Mouse (Mus musculus) embryonic facial prominence, embryonic 11.5 days (tissue): ENCODE data around the gene Adgrg1. TPM values are rescaled to one million over a fixed set of nuclear protein-coding genes. Genes with fewer than 3 reads are reported as not detected.

Experiments used
- ATAC-seq: fragments of 200-750 bp; cut with Nextera tagmentation; replicated peaks from 2 replicates; pipeline ENCODE4 v1.8.0; 2017; ENCODE audit warnings: low read depth; ENCODE audit not compliant: insufficient number of reproducible peaks, low FRiP score, low TSS enrichment
- DNase-seq: peaks from one replicate; pipeline ENCODE4 v3.0.0-alpha.2; 2015; ENCODE audit warnings: low spot score
- H3K27ac ChIP-seq: fragments of 300-500 bp; sonication (generic); replicated peaks from 2 replicates; pipeline ENCODE4 v1.5.1; 2014; ENCODE audit warnings: mild to moderate bottlenecking, low read depth, low read length, control low read depth
- H3K27me3 ChIP-seq: fragments of 300-500 bp; sonication (generic); 2 replicates; pipeline ENCODE4 v1.6.1; 2014; ENCODE audit warnings: mild to moderate bottlenecking, low read length, moderate library complexity, mixed read lengths; ENCODE audit not compliant: control insufficient read depth, insufficient read depth
- H3K36me3 ChIP-seq: fragments of 300-500 bp; sonication (generic); replicated peaks from 2 replicates; pipeline ENCODE4 v1.6.1; 2014; ENCODE audit warnings: low read depth, mild to moderate bottlenecking, low read length, moderate library complexity, mixed read lengths; ENCODE audit not compliant: control insufficient read depth, insufficient read depth
- H3K4me1 ChIP-seq: fragments of 300-500 bp; sonication (generic); 2 replicates; pipeline ENCODE4 v1.6.1; 2014; ENCODE audit warnings: low read length, mixed read lengths; ENCODE audit not compliant: control insufficient read depth, insufficient read depth
- H3K4me2 ChIP-seq: fragments of 300-500 bp; sonication (generic); 2 replicates; pipeline ENCODE4 v1.6.1; 2014; ENCODE audit warnings: low read depth, mild to moderate bottlenecking, control low read depth, low read length, moderate library complexity
- H3K4me3 ChIP-seq: fragments of 300-500 bp; sonication (generic); 2 replicates; pipeline ENCODE4 v1.5.1; 2014; ENCODE audit warnings: low read depth, low read length, control low read depth
- H3K9ac ChIP-seq: fragments of 300-500 bp; sonication (generic); replicated peaks from 2 replicates; pipeline ENCODE4 v1.6.1; 2014; ENCODE audit warnings: mild to moderate bottlenecking, control low read depth, low read length
- H3K9me3 ChIP-seq: fragments of 300-500 bp; sonication (generic); replicated peaks from 2 replicates; pipeline ENCODE4 v1.6.1; 2016; ENCODE audit warnings: mild to moderate bottlenecking, low read length, inconsistent platforms, mixed read lengths; ENCODE audit not compliant: control insufficient read depth
- WGBS: fragments of 180-500 bp; shearing (Covaris S2); extraction: QIAGEN DNeasy Blood & Tissue Kit; methylation state at CpG from one replicate; pipeline ENCODE4 v1.1.7; 2014; 5-methylcytosine and 5-hydroxymethylcytosine counted together
- polyA plus RNA-seq: library from polyadenylated mRNA; unstranded; fragments of >200 nt; fragmentation: Nextera tagmentation; extraction: Ambion mirVana; gene quantifications from 2 replicates; pipeline ENCODE4 v1.2.1, GENCODE M21; 2014

Gene Adgrg1
- polyA plus RNA-seq, 1 experiment from 2014 or later = 31.4 TPM

GRCm38 (mm10) chr8:94998431-94998830 lies 23.9 kb downstream of the Adgrg1 start:
- no peak overlapping the region for H3K27ac ChIP-seq
- no peak overlapping the region for H3K4me3 ChIP-seq
- no peaks in the 10 kb centered on the region for H3K27me3 ChIP-seq
- H3K9ac ChIP-seq = no peak overlapping the region
- ATAC-seq (no peak), DNase-seq (no peak)
- no peaks in the 10 kb centered on the region for H3K36me3 ChIP-seq
- WGBS = 70% methylated on average over 2 of the region's 2 CpGs
- peaks cover 4% of the 10 kb centered on the region for H3K4me1 ChIP-seq
- no peaks in the 10 kb centered on the region for H3K9me3 ChIP-seq
- H3K4me2 ChIP-seq = no peak overlapping the region

GRCm38 (mm10) chr8:94999004-94999403 lies 24.5 kb downstream of the Adgrg1 start:
- no peak for DNase-seq
- WGBS = 67% methylated on average over 6 of the region's 6 CpGs
- H3K9ac ChIP-seq = no peak overlapping the region
- no peak for ATAC-seq
- H3K4me3 ChIP-seq = no peak overlapping the region
- H3K9me3 ChIP-seq = no peaks in the 10 kb centered on the region
- no peak overlapping the region for H3K4me2 ChIP-seq
- H3K27me3 ChIP-seq = no peaks in the 10 kb centered on the region
- no peak overlapping the region for H3K27ac ChIP-seq
- H3K4me1 ChIP-seq = peaks cover 4% of the 10 kb centered on the region
- no peaks in the 10 kb centered on the region for H3K36me3 ChIP-seq

- H3K9me3 ChIP-seq = no peaks in the 10 kb centered on the region
- ATAC-seq = no peak
- H3K9ac ChIP-seq = no peak overlapping the region
- H3K4me2 ChIP-seq = no peak overlapping the region
- no peak for DNase-seq
- no peak overlapping the region for H3K27ac ChIP-seq
- 73% methylated on average over 6 of the region's 6 CpGs for WGBS
- peaks cover 4% of the 10 kb centered on the region; the same call in 1 of the 2 replicates for H3K4me1 ChIP-seq
- no peak overlapping the region for H3K4me3 ChIP-seq
- H3K36me3 ChIP-seq = no peaks in the 10 kb centered on the region
- H3K27me3 ChIP-seq = no peaks in the 10 kb centered on the region
Measured at GRCm38 (mm10) chr8:94999956-95000355, 25.4 kb downstream of the Adgrg1 start.

- Histone ChIP-seq H3K36me3 (no peaks in the 10 kb centered on the region), H3K9ac (no peak overlapping the region)
- peak; percentile 44; the same call in 1 of the 2 replicates for ATAC-seq
Measured at GRCm38 (mm10) chr8:95000684-95001083, 26.1 kb downstream of the Adgrg1 start.

GRCm38 (mm10) chr8:95001165-95001564 lies 26.6 kb downstream of the Adgrg1 start:
- no peak overlapping the region for H3K4me2 ChIP-seq
- no peaks in the 10 kb centered on the region for H3K36me3 ChIP-seq
- no peak overlapping the region for H3K9ac ChIP-seq
- H3K4me3 ChIP-seq = no peak overlapping the region
- peak; percentile 19; the same call in 1 of the 2 replicates for ATAC-seq
- peaks cover 4% of the 10 kb centered on the region; the same call in 1 of the 2 replicates for H3K4me1 ChIP-seq
- no peaks in the 10 kb centered on the region for H3K9me3 ChIP-seq
- no peak for DNase-seq
- no peaks in the 10 kb centered on the region for H3K27me3 ChIP-seq
- WGBS = 67% methylated on average over 5 of the region's 5 CpGs
- no peak overlapping the region for H3K27ac ChIP-seq

More at GRCm38 (mm10) chr8:95000684-95001083, 26.1 kb downstream of the Adgrg1 start:
- no peak overlapping the region for H3K27ac ChIP-seq
- H3K9me3 ChIP-seq = no peaks in the 10 kb centered on the region
- H3K4me2 ChIP-seq = no peak overlapping the region
- H3K4me3 ChIP-seq = no peak overlapping the region
- no peaks in the 10 kb centered on the region for H3K27me3 ChIP-seq
- 21% methylated on average over 5 of the region's 5 CpGs for WGBS
- H3K4me1 ChIP-seq = peaks cover 4% of the 10 kb centered on the region; the same call in 1 of the 2 replicates
- DNase-seq = peak; percentile 79

- H3K27me3 ChIP-seq = no peaks in the 10 kb centered on the region
- no peak overlapping the region for H3K4me3 ChIP-seq
- no peak overlapping the region for H3K9ac ChIP-seq
- H3K4me2 ChIP-seq = no peak overlapping the region
- no peak overlapping the region for H3K27ac ChIP-seq
- no peaks in the 10 kb centered on the region for H3K9me3 ChIP-seq
- no peaks in the 10 kb centered on the region for H3K36me3 ChIP-seq
- ATAC-seq (peak; percentile 68; the same call in 1 of the 2 replicates), DNase-seq (peak; percentile 85)
- H3K4me1 ChIP-seq = peaks cover 4% of the 10 kb centered on the region; the same call in 1 of the 2 replicates
- WGBS = 3% methylated on average over 7 of the region's 7 CpGs
Measured at GRCm38 (mm10) chr8:95001655-95002054, 27.1 kb downstream of the Adgrg1 start.

GRCm38 (mm10) chr8:95002089-95002655 lies 27.6 kb downstream of the Adgrg1 start:
- DNase-seq = no peak
- H3K9me3 ChIP-seq = no peaks in the 10 kb centered on the region
- WGBS = 57% methylated on average over 8 of the region's 8 CpGs
- no peak overlapping the region for H3K9ac ChIP-seq
- no peaks in the 10 kb centered on the region for H3K36me3 ChIP-seq
- H3K4me1 ChIP-seq = peaks cover 4% of the 10 kb centered on the region; the same call in 1 of the 2 replicates
- no peaks in the 10 kb centered on the region for H3K27me3 ChIP-seq
- H3K4me3 ChIP-seq = no peak overlapping the region
- H3K4me2 ChIP-seq = no peak overlapping the region
- ATAC-seq = no peak
- H3K27ac ChIP-seq = no peak overlapping the region

GRCm38 (mm10) chr8:95012442-95012919 lies 37.9 kb downstream of the Adgrg1 start:
- no peaks in the 10 kb centered on the region for H3K4me1 ChIP-seq
- H3K36me3 ChIP-seq = no peaks in the 10 kb centered on the region
- no peak for ATAC-seq
- no peak overlapping the region for H3K27ac ChIP-seq
- DNase-seq = no peak
- no peaks in the 10 kb centered on the region for H3K27me3 ChIP-seq
- no peak overlapping the region for H3K4me3 ChIP-seq
- no peaks in the 10 kb centered on the region for H3K9me3 ChIP-seq
- 85% methylated on average over 15 of the region's 15 CpGs for WGBS
- no peak overlapping the region for H3K4me2 ChIP-seq
- no peak overlapping the region for H3K9ac ChIP-seq
